Mouse (Mus musculus): ENCODE measurements at regions not wholly inside any gene's neighbourhood (a gene's known extent, or its start where the extent isn't known, plus 50 kb on each side); places are given as distances from the start of the nearest gene placed in this dataset.
"Not testable (repeated sequence)": the region's sequence is repeated elsewhere in the genome, so short reads cannot be mapped to it uniquely, and the experiment has no call there.

GRCm38 (mm10) chr9:41914611-41915010, 209.5 kb downstream of the Sorl1 start:
- no peak for DNase-seq (ENCODE audit: low spot score)

GRCm38 (mm10) chr9:41913911-41914310, 210.2 kb downstream of the Sorl1 start:
- DNase-seq (ENCODE audit: low spot score) = no peak

GRCm38 (mm10) chr9:41912482-41912881, 211.6 kb downstream of the Sorl1 start:
- no peak for DNase-seq (ENCODE audit: low spot score)

- no peak for DNase-seq (ENCODE audit: low spot score)
These were observed 223.5 kb downstream of the Sorl1 start for GRCm38 (mm10) chr9:41900606-41900974.

- no peak for DNase-seq (ENCODE audit: low spot score)
These were observed 224.1 kb downstream of the Sorl1 start for GRCm38 (mm10) chr9:41899766-41900605.

GRCm38 (mm10) chr9:41895106-41895505, 229.0 kb downstream of the Sorl1 start:
- DNase-seq (ENCODE audit: low spot score) = no peak

- no peak for DNase-seq (ENCODE audit: low spot score)
These were observed 231.3 kb downstream of the Sorl1 start for GRCm38 (mm10) chr9:41892841-41893240.

GRCm38 (mm10) chr9:41891206-41891605, 232.9 kb downstream of the Sorl1 start:
- no peak for DNase-seq (ENCODE audit: low spot score)

GRCm38 (mm10) chr9:41890273-41891141, 233.6 kb downstream of the Sorl1 start:
- peak; percentile 53 for DNase-seq (ENCODE audit: low spot score)

- DNase-seq (ENCODE audit: low spot score) = no peak
These were observed 234.4 kb downstream of the Sorl1 start for GRCm38 (mm10) chr9:41889568-41890272.

GRCm38 (mm10) chr9:41888616-41889150, 235.4 kb downstream of the Sorl1 start:
- no peak for DNase-seq (ENCODE audit: low spot score)

GRCm38 (mm10) chr9:41886456-41886855, 237.6 kb downstream of the Sorl1 start:
- not testable (repeated sequence) for DNase-seq (ENCODE audit: low spot score)

- DNase-seq (ENCODE audit: low spot score) = no peak
These were observed 243.6 kb downstream of the Sorl1 start for GRCm38 (mm10) chr9:41880457-41880856.

- DNase-seq (ENCODE audit: low spot score) = peak; percentile 54
These were observed 245.0 kb downstream of the Sorl1 start for GRCm38 (mm10) chr9:41879080-41879479.

- no peak for DNase-seq (ENCODE audit: low spot score)
These were observed 263.0 kb downstream of the Sorl1 start for GRCm38 (mm10) chr9:41861136-41861535.

GRCm38 (mm10) chr9:41860681-41861080, 263.4 kb downstream of the Sorl1 start:
- peak; percentile 70 for DNase-seq (ENCODE audit: low spot score)

GRCm38 (mm10) chr9:41859780-41860179, 264.3 kb downstream of the Sorl1 start:
- DNase-seq (ENCODE audit: low spot score) = no peak

- DNase-seq (ENCODE audit: low spot score) = no peak
These were observed 272.0 kb downstream of the Sorl1 start for GRCm38 (mm10) chr9:41852099-41852498.

GRCm38 (mm10) chr9:41849628-41850326, 274.3 kb downstream of the Sorl1 start:
- no peak for DNase-seq (ENCODE audit: low spot score)

- no peak for DNase-seq (ENCODE audit: low spot score)
These were observed 279.5 kb downstream of the Sorl1 start for GRCm38 (mm10) chr9:41844616-41845015.
